Mouse (Mus musculus): ENCODE results near the gene Tubgcp4. TPM values are rescaled to one million over a fixed set of nuclear protein-coding genes. Genes with fewer than 3 reads are reported as not detected.

Tubgcp4 gene
- 45.6 and 47.1 TPM in 2 replicates for polyA plus RNA-seq (2012; rRNA removed)

DNA sequence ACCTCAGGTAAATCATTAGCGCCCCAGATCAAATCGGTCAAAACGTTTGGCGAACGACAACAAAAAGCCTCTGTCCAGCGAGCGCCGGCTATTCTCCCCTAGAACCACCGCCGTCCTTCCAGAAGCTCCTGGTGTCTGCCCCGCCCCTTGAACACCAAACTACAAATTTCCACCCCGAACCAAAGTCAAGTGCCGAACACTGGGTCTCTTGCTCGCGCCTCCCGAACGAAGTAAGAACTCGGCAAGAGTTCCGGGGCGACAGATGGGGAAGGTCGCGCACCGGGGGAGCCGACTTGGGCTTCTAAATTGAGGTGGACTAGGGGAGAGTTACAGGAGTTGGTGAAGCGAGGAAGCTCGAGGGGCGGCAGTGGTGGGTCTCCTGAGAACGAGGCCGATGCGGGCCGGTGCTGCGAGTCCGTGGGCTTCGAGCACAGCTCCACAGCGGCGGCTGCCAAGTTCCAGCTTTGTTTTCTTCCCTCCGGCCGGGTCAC, at the start of gene Tubgcp4:
Gene Tubgcp4, plus strand, starts transcription at position 174 of the 491 bp plus-strand sequence.

DNA sequence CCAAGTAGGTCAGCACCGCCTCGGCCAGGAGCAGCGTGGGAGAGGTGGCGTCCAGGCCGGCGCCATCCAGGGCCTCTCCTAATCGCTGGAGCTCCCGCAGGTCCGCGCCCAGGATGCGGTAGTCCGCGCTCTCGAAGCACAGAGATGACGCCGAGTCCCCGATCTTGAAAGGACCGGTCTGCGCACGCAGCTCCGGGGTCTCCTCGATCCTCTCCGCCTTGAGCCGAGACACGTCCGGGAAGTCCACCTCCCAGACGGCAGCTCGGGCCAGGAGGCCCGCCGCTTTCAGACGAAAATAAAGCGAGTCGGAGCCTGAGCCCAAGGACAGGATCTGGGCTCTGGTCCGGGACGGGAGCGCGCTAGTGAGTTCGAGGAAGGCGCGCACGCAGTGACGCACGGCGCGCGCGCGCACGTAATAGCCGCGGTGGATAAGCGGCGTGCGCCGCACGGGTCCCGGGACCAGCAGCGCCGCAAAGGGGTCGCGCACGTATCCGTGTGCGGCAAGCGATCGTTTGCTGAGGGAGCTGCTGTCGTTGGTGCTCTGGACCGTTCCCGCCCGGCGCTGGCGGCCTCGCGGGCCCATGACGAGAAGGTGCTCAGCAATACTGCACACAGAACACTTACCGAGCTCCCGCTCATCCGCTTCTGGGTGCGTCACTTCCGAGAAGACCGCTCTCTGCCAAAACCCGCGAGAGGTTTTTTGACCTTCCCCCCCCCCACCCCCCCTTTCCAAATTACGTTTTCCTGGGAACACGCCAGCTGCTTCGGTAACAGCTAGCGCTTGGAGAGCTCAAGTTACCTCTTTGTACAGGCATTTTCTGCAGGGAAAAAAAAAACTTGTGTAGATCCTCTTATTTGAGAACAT, 30.2 kb upstream of the Tubgcp4 start, which contains the start of the genes Adal and Lcmt2:
Gene Adal, plus strand, starts transcription at position 411 of the 865 bp plus-strand sequence.
Gene Lcmt2, minus strand, starts transcription at position 636 of the 865 bp plus-strand sequence.

DNA sequence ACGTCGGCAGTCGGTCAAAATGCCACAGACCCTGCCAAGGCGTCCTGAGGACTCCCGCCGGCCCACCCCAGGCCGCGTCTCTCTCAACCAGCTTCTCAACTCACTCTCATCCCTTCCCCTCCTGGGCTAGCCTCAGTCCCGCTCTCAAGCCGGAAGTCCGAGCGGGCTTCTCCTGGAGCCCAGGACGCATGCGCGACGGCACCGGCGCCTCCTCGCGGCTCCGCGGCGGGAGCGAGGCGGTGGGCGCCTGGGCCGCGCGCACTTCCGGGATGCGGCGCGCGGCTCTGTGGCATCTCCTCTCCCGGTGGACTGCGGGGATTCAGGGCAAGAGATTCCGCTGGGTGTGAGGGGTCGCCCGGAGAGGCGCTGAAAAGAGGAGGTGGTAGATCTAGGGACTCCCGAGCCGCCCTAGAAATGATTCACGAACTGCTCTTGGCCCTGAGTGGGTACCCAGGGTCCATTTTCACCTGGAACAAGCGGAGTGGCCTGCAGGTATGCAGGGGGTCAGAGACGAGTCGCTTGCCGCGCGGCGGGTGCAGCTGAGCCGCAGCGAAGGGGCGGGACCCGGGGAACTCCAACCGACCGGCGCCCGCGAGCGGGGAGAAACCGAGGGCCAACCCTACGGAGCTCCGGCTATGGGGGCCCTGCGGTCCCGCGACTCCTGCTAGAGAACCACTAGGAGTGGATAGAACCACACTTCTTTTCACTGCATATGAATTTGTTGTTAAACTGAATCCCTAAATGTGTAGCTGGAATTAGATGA, 707 bp downstream of the Tubgcp4 start, which contains the start of gene Zscan29:
Gene Zscan29, minus strand, starts transcription at position 146 of the 763 bp plus-strand sequence.

Other genes starting within 250 kb of the Tubgcp4 start
- gene Ubr1, start 199.9 kb upstream of the Tubgcp4 start, polyA plus RNA-seq (2012; rRNA removed), result 22.1 and 23.6 TPM in 2 replicates
- gene Tmem62, start 193.6 kb upstream of the Tubgcp4 start, polyA plus RNA-seq (2012; rRNA removed), result 20.5 and 21.8 TPM in 2 replicates
- gene Ccndbp1, start 162.3 kb upstream of the Tubgcp4 start, polyA plus RNA-seq (2012; rRNA removed), result 74.7 and 75.5 TPM in 2 replicates
- 0.05 and 0.06 TPM in 2 replicates for gene Epb42, start 133.6 kb upstream of the Tubgcp4 start, polyA plus RNA-seq (2012; rRNA removed)
- gene Tgm5, start 84.8 kb upstream of the Tubgcp4 start, polyA plus RNA-seq (2012; rRNA removed), result 0.04 and 0.11 TPM in 2 replicates
- 0.08 and 0.10 TPM in 2 replicates for gene Tgm7, start 60.9 kb upstream of the Tubgcp4 start, polyA plus RNA-seq (2012; rRNA removed)
- 24.2 and 26.3 TPM in 2 replicates for gene Adal, start 30.2 kb upstream of the Tubgcp4 start, polyA plus RNA-seq (2012; rRNA removed)
- gene Lcmt2, start 30.0 kb upstream of the Tubgcp4 start, polyA plus RNA-seq (2012; rRNA removed), result 8.4 and 9.6 TPM in 2 replicates
- gene Zscan29, start 471 bp downstream of the Tubgcp4 start, polyA plus RNA-seq (2012; rRNA removed), result 3.9 and 4.2 TPM in 2 replicates
- gene Trp53bp1, start 100.8 kb downstream of the Tubgcp4 start, polyA plus RNA-seq (2012; rRNA removed), result 137 and 139 TPM in 2 replicates
- 24.9 and 26.8 TPM in 2 replicates for gene Map1a, start 118.9 kb downstream of the Tubgcp4 start, polyA plus RNA-seq (2012; rRNA removed)
- 27.2 and 30.6 TPM in 2 replicates for gene Ppip5k1, start 184.7 kb downstream of the Tubgcp4 start, polyA plus RNA-seq (2012; rRNA removed)
- gene Ckmt1, start 187.1 kb downstream of the Tubgcp4 start, polyA plus RNA-seq (2012; rRNA removed), result 87.5 and 102 TPM in 2 replicates
- gene Strc, start 216.5 kb downstream of the Tubgcp4 start, polyA plus RNA-seq (2012; rRNA removed), result 0.03 TPM in 2 replicates
- gene Pdia3, start 243.1 kb downstream of the Tubgcp4 start, polyA plus RNA-seq (2012; rRNA removed), result 128 and 143 TPM in 2 replicates
- gene Catsper2, start 243.1 kb downstream of the Tubgcp4 start, polyA plus RNA-seq (2012; rRNA removed), result 6.6 and 7.4 TPM in 2 replicates

Measured in central nervous system, embryonic 18 days (tissue).